ENCODE assay signal across 16 mouse cellular contexts in the genomic region with DNA sequence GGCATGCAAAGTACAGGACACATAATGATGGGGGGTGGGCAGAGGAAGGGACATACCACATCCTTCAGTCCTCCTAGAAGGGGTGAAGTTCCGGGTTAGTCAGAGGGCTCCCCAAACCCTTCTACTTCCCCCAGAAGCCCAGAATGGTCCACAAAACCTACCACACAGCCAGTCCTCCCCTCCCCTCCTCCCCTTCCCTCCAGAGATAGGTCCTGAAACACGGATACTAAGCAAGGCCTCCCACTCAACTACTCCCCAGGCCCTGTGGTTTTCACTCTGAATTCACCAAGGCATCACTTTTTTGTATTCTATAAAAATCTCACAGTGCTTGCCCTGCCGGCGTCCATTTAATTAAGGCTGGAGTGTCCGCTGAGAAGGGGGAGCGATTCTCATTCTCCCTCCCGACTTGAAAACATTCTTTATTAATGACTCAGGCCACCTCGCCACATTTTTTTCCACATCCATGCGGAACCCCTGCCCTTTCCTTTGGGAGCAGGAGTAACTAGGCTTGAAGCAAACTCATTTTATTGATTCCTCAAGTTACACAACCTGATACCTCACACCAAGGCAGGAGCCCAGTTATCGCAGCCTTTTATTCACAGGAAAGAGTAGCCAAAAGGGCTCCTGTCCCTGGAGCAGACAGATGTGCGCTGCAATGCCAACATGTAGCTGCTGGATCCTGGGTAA.
A peak's percentile ranks its signal among the peaks of the same experiment; 100 is the strongest.
DNase-seq lines count a peak whose midpoint lies in the region; ATAC-seq lines count a peak whose summit lies in the region.
"Had no signal": no experiment of that assay in that cellular context is flagged by ENCODE, and none has a peak within 500 bp of the region (broad histone marks: within the 10 kb centered on the region; RNA-seq: fewer than 3 reads in every experiment).

No protein-coding gene starts in this region.

- ATAC-seq in hindbrain, embryonic 13.5 days (ENCODE audit: low FRiP score), result no peak
- ATAC-seq: intestine, postnatal 0 days had no signal

- no peaks in the 10 kb centered on the region for H3K9me3 ChIP-seq in hindbrain, embryonic 10.5 days
- no peaks in the 10 kb centered on the region for H3K9me3 ChIP-seq in hindbrain, embryonic 13.5 days
- H3K9me3 ChIP-seq: megakaryocyte, embryonic 14.5 days had no signal

- peaks cover 27% of the 10 kb centered on the region for H3K4me1 ChIP-seq in hindbrain, embryonic 10.5 days (replicated peaks)
- H3K4me1 ChIP-seq in hindbrain, embryonic 13.5 days (replicated peaks), result peaks cover 24% of the 10 kb centered on the region
- H3K4me1 ChIP-seq: megakaryocyte, embryonic 14.5 days had no signal

- H3K27ac ChIP-seq in hindbrain, embryonic 10.5 days, result peak overlapping the region; percentile 66
- no peak overlapping the region for H3K27ac ChIP-seq in hindbrain, embryonic 13.5 days
- H3K27ac ChIP-seq: heart, adult 2 months; stomach, postnatal 0 days had no signal

- H3K27me3 ChIP-seq in hindbrain, embryonic 10.5 days (ENCODE audit: insufficient read depth, poor library complexity, severe bottlenecking), result no peaks in the 10 kb centered on the region
- no peaks in the 10 kb centered on the region for H3K27me3 ChIP-seq in hindbrain, embryonic 13.5 days
- H3K27me3 ChIP-seq: megakaryocyte, embryonic 14.5 days had no signal

- 40% methylated on average over 11 of the region's 11 CpGs for WGBS in hindbrain, embryonic 10.5 days
- WGBS in hindbrain, embryonic 13.5 days, result 25% methylated on average over 11 of the region's 11 CpGs

- DNase-seq in hindbrain, embryonic 10.5 days (ENCODE audit: low spot score), result peak; percentile 22
- peak; percentile 40 for DNase-seq in 3134 (ENCODE audit: extremely low read depth, insufficient read length, low spot score)
- DNase-seq in NIH3T3 (ENCODE audit: low read depth), result peak; percentile 74
- peak; percentile 33 for DNase-seq in hindlimb bud, embryonic 11.5 days (ENCODE audit: extremely low spot score, low read depth, low spot score)
- no peak for DNase-seq in urinary bladder, postnatal 4 days (ENCODE audit: low spot score in 2 of 2)
- DNase-seq in adrenal gland, adult 18-20 months (ENCODE audit: low spot score in 2 of 2), result no peak
- DNase-seq in urinary bladder, postnatal 10 days (ENCODE audit: low spot score), result no peak
- DNase-seq: adrenal gland, postnatal 25 days; heart, adult 2 months; layer of hippocampus, adult 9-11 months; left cerebral cortex, postnatal 4 days; lung, embryonic 14.5 days had no signal

- H3K9ac ChIP-seq in hindbrain, embryonic 13.5 days, result no peak overlapping the region
- H3K9ac ChIP-seq: lung, embryonic 14.5 days had no signal

- H3K4me2 ChIP-seq in hindbrain, embryonic 13.5 days, result no peak overlapping the region
- H3K4me2 ChIP-seq: lung, embryonic 14.5 days had no signal

- H3K4me3 ChIP-seq in hindbrain, embryonic 10.5 days, result no peak overlapping the region
- H3K4me3 ChIP-seq in hindbrain, embryonic 13.5 days, result no peak overlapping the region
- H3K4me3 ChIP-seq: heart, adult 2 months; megakaryocyte, embryonic 14.5 days had no signal

- H3K36me3 ChIP-seq in hindbrain, embryonic 10.5 days, result no peaks in the 10 kb centered on the region
- H3K36me3 ChIP-seq in hindbrain, embryonic 13.5 days, result no peaks in the 10 kb centered on the region

Comparison
In these comparisons a context has a peak if more than half of its experiments do, and no peak if none do; other contexts are left out.
1. DNase-seq: peak in hindbrain, embryonic 10.5 days (single experiment), 3134 (single experiment), NIH3T3 (single experiment) and hindlimb bud, embryonic 11.5 days (single experiment); none in urinary bladder, postnatal 4 days (0 of 2), adrenal gland, adult 18-20 months (0 of 2) and urinary bladder, postnatal 10 days (single experiment).